Mouse (Mus musculus) liver, embryonic 16.5 days (tissue): ENCODE measurements around the gene Nxnl2. TPM values are rescaled to one million over a fixed set of nuclear protein-coding genes. Genes with fewer than 3 reads are reported as not detected.
"Not testable (repeated sequence)": the region's sequence is repeated elsewhere in the genome, so short reads cannot be mapped to it uniquely, and the experiment has no call there.

ENCODE experiments used
- ATAC-seq: fragments of 200-750 bp; cut with Nextera tagmentation; 2 replicates; pipeline ENCODE4 v1.8.0; 2017; ENCODE audit warnings: low read depth, mild to moderate bottlenecking, moderate number of reproducible peaks, moderate library complexity
- H3K27ac ChIP-seq: fragments of 300-500 bp; sonication (generic); 2 replicates; pipeline ENCODE4 v1.5.1; 2014; ENCODE audit warnings: mild to moderate bottlenecking, low read length
- H3K27me3 ChIP-seq: fragments of 300-500 bp; sonication (generic); 2 replicates; pipeline ENCODE4 v1.6.1; 2014; ENCODE audit warnings: low read depth, low read length, mixed read lengths; ENCODE audit not compliant: control insufficient read depth, insufficient read depth
- H3K36me3 ChIP-seq: fragments of 300-500 bp; sonication (generic); 2 replicates; pipeline ENCODE4 v1.6.1; 2014; ENCODE audit warnings: mild to moderate bottlenecking; ENCODE audit not compliant: control insufficient read depth, insufficient read depth
- H3K4me1 ChIP-seq: fragments of 300-500 bp; sonication (generic); 2 replicates; pipeline ENCODE4 v1.6.1; 2014; ENCODE audit warnings: low read depth, low read length, mixed read lengths; ENCODE audit not compliant: control insufficient read depth
- H3K4me2 ChIP-seq: fragments of 300-500 bp; sonication (generic); 2 replicates; pipeline ENCODE4 v1.6.1; 2014; ENCODE audit warnings: low read depth, low read length, mixed read lengths
- H3K4me3 ChIP-seq: fragments of 300-500 bp; sonication (generic); 2 replicates; pipeline ENCODE4 v1.5.1; 2014; ENCODE audit warnings: low read depth, mild to moderate bottlenecking, low read length
- H3K9ac ChIP-seq: fragments of 300-500 bp; sonication (generic); 2 replicates; pipeline ENCODE4 v1.6.1; 2014; ENCODE audit warnings: low read depth, low read length
- H3K9me3 ChIP-seq: fragments of 300-500 bp; sonication (generic); replicated peaks from 2 replicates; pipeline ENCODE4 v1.6.1; 2016; ENCODE audit warnings: low read length; ENCODE audit not compliant: control insufficient read depth
- WGBS: fragments of 180-500 bp; shearing (Covaris S2); extraction: QIAGEN DNeasy Blood & Tissue Kit; methylation state at CpG from one replicate; pipeline ENCODE4 v1.1.7; 2014; ENCODE audit not compliant: insufficient replicate concordance; 5-methylcytosine and 5-hydroxymethylcytosine counted together
- polyA plus RNA-seq: library from polyadenylated mRNA; unstranded; fragments of >200 nt; fragmentation: Nextera tagmentation; extraction: Ambion mirVana; gene quantifications from 2 replicates; pipeline ENCODE4 v1.2.1, GENCODE M21; 2015

Gene Nxnl2
- polyA plus RNA-seq, 1 experiment from 2014 or later = 0.19 TPM

- WGBS = 57% methylated on average over 6 of the region's 6 CpGs
- Histone ChIP-seq H3K4me3 (no peak overlapping the region), H3K36me3 (no peaks in the 10 kb centered on the region), H3K9me3 (no peaks in the 10 kb centered on the region), H3K4me2 (no peak overlapping the region), H3K4me1 (no peaks in the 10 kb centered on the region), H3K27ac (no peak overlapping the region), H3K27me3 (no peaks in the 10 kb centered on the region), H3K9ac (no peak overlapping the region)
- ATAC-seq = no peak
These were observed 20.8 kb downstream of the Nxnl2 start for GRCm38 (mm10) chr13:51191416-51192140.

GRCm38 (mm10) chr13:51193893-51194292 is 23.1 kb downstream of the Nxnl2 start:
- ATAC-seq = no peak
- H3K27me3 ChIP-seq = no peaks in the 10 kb centered on the region
- H3K27ac ChIP-seq = no peak overlapping the region
- no peaks in the 10 kb centered on the region for H3K36me3 ChIP-seq
- H3K4me2 ChIP-seq = no peak overlapping the region
- H3K9me3 ChIP-seq = no peaks in the 10 kb centered on the region
- WGBS = 47% methylated on average over 15 of the region's 15 CpGs
- no peak overlapping the region for H3K9ac ChIP-seq
- H3K4me1 ChIP-seq = no peaks in the 10 kb centered on the region
- no peak overlapping the region for H3K4me3 ChIP-seq

- WGBS = 59% methylated on average over 3 of the region's 3 CpGs
- Histone ChIP-seq H3K27me3 (no peaks in the 10 kb centered on the region), H3K9me3 (no peaks in the 10 kb centered on the region), H3K4me2 (no peak overlapping the region), H3K9ac (no peak overlapping the region), H3K27ac (no peak overlapping the region), H3K4me1 (no peaks in the 10 kb centered on the region), H3K36me3 (no peaks in the 10 kb centered on the region), H3K4me3 (no peak overlapping the region)
- ATAC-seq = no peak
These were observed 26.9 kb downstream of the Nxnl2 start for GRCm38 (mm10) chr13:51197699-51198098.

DNA sequence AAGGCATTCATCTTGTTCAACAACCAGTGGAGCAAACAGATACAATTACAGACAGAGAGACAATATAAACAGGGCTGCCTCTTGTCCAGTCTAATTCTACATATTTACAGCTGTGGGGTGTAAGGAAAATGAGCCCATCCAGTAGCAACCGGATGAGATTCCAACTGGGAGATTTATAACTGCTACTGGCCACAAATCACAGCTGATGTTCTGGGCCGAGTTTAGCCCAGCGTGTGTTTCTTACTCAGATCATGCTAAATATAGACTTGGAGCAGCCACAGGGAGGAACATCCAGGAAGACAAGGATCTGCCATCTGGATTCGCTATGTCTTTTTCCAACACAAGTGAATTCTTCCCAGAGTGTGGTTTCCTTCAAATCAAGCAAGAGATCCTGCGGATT is 27.4 kb downstream of the Nxnl2 start:
- Histone ChIP-seq H3K9ac (no peak overlapping the region), H3K9me3 (no peaks in the 10 kb centered on the region), H3K36me3 (no peaks in the 10 kb centered on the region), H3K27ac (no peak overlapping the region), H3K4me1 (no peaks in the 10 kb centered on the region), H3K4me2 (no peak overlapping the region), H3K27me3 (no peaks in the 10 kb centered on the region), H3K4me3 (no peak overlapping the region)
- no peak for ATAC-seq
- WGBS = 59% methylated on average over 5 of the region's 5 CpGs

GRCm38 (mm10) chr13:51201985-51202843 is 31.4 kb downstream of the Nxnl2 start:
- not testable (repeated sequence) for H3K27ac ChIP-seq, H3K4me3 ChIP-seq, H3K9me3 ChIP-seq, H3K27me3 ChIP-seq, H3K4me1 ChIP-seq, H3K36me3 ChIP-seq, H3K9ac ChIP-seq
- ATAC-seq = peak; percentile 77
- H3K4me2 ChIP-seq = peak overlapping the region; percentile 46; the same call in 1 of the 2 replicates
- WGBS = 41% methylated on average over 19 of the region's 36 CpGs

DNA sequence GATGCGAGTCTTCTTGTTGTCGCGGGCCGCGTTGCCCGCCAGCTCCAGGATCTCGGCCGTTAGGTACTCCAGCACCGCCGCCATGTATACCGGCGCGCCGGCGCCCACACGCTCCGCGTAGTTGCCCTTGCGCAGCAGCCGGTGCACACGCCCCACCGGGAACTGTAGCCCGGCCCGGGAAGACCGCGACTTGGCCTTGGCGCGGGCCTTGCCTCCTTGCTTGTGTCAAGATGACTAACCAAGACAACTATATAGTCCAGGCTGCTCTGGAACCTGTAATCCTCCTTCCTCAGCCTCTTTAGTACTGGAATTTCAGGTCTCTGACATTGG is 32.0 kb downstream of the Nxnl2 start:
- H3K9ac ChIP-seq, H3K36me3 ChIP-seq, H3K27me3 ChIP-seq, H3K4me3 ChIP-seq, H3K4me1 ChIP-seq, H3K27ac ChIP-seq, H3K9me3 ChIP-seq: not testable (repeated sequence)
- H3K4me2 ChIP-seq = peak overlapping the region; percentile 46
- WGBS = 15% methylated on average over 24 of the region's 28 CpGs
- peak; percentile 67 for ATAC-seq

- no peak for ATAC-seq
- H3K4me1 ChIP-seq = no peaks in the 10 kb centered on the region
- WGBS = 67% methylated on average over 8 of the region's 8 CpGs
These were observed 32.6 kb downstream of the Nxnl2 start for GRCm38 (mm10) chr13:51203467-51203866.

GRCm38 (mm10) chr13:51204081-51204480 is 33.3 kb downstream of the Nxnl2 start:
- H3K9ac ChIP-seq, ATAC-seq, H3K4me2 ChIP-seq, H3K9me3 ChIP-seq, H3K4me3 ChIP-seq, H3K36me3 ChIP-seq, H3K4me1 ChIP-seq, H3K27ac ChIP-seq, H3K27me3 ChIP-seq: not testable (repeated sequence)
- WGBS = 77% methylated on average over 11 of the region's 11 CpGs

More at GRCm38 (mm10) chr13:51203467-51203866, 32.6 kb downstream of the Nxnl2 start:
- Histone ChIP-seq H3K4me2 (no peak overlapping the region), H3K9me3 (no peaks in the 10 kb centered on the region), H3K27ac (no peak overlapping the region), H3K36me3 (no peaks in the 10 kb centered on the region), H3K9ac (no peak overlapping the region), H3K27me3 (no peaks in the 10 kb centered on the region), H3K4me3 (no peak overlapping the region)

GRCm38 (mm10) chr13:51207965-51208364 is 37.1 kb downstream of the Nxnl2 start:
- no peaks in the 10 kb centered on the region for H3K36me3 ChIP-seq
- ATAC-seq = no peak
- 61% methylated on average over 12 of the region's 12 CpGs for WGBS
- no peaks in the 10 kb centered on the region for H3K27me3 ChIP-seq
- no peaks in the 10 kb centered on the region for H3K4me1 ChIP-seq
- no peak overlapping the region for H3K4me2 ChIP-seq
- no peak overlapping the region for H3K27ac ChIP-seq
- H3K9me3 ChIP-seq = no peaks in the 10 kb centered on the region
- H3K9ac ChIP-seq = no peak overlapping the region
- no peak overlapping the region for H3K4me3 ChIP-seq
